Mouse (Mus musculus): Measurements from ENCODE around the gene Parp6.

Gene Parp6

GRCm38 (mm10) chr9:59616622-59617306 is at the start of gene Parp6:
Gene Parp6 (plus strand): TSS chr9:59617284.
- peak; percentile 99 for DNase-seq

GRCm38 (mm10) chr9:59571852-59572251 is 45.2 kb upstream of the Parp6 start:
- no peak for DNase-seq

GRCm38 (mm10) chr9:59577401-59577800 is 39.7 kb upstream of the Parp6 start:
- DNase-seq = no peak

GRCm38 (mm10) chr9:59577844-59578504 is 39.1 kb upstream of the Parp6 start, which contains the start of gene Celf6:
Gene Celf6 (plus strand): TSS chr9:59577917.
- peak; percentile 69 to 70 for DNase-seq

- DNase-seq = no peak
Measured at GRCm38 (mm10) chr9:59578505-59578867, 38.6 kb upstream of the Parp6 start.

- DNase-seq = peak; percentile 73 to 76
Measured at GRCm38 (mm10) chr9:59584871-59585308, 32.2 kb upstream of the Parp6 start.

- DNase-seq = no peak
Measured at GRCm38 (mm10) chr9:59588252-59588651, 28.8 kb upstream of the Parp6 start.

- no peak for DNase-seq
Measured at GRCm38 (mm10) chr9:59588710-59589671, 28.1 kb upstream of the Parp6 start.

- DNase-seq = no peak
Measured at GRCm38 (mm10) chr9:59589703-59590439, 27.2 kb upstream of the Parp6 start.

- no peak for DNase-seq
Measured at GRCm38 (mm10) chr9:59601661-59602060, 15.4 kb upstream of the Parp6 start.

- DNase-seq = no peak
Measured at GRCm38 (mm10) chr9:59605967-59606366, 11.1 kb upstream of the Parp6 start.

- no peak for DNase-seq
Measured at GRCm38 (mm10) chr9:59610950-59611349, 6.1 kb upstream of the Parp6 start.

GRCm38 (mm10) chr9:59615797-59616196 is 1.3 kb upstream of the Parp6 start:
- DNase-seq = no peak

- DNase-seq = no peak
Measured at GRCm38 (mm10) chr9:59617307-59617973, 356 bp downstream of the Parp6 start.

- DNase-seq = no peak
Measured at GRCm38 (mm10) chr9:59638372-59638771, 21.3 kb downstream of the Parp6 start.

GRCm38 (mm10) chr9:59639936-59640335 is 22.9 kb downstream of the Parp6 start:
- no peak for DNase-seq

GRCm38 (mm10) chr9:59641320-59641719 is 24.2 kb downstream of the Parp6 start:
- no peak for DNase-seq

GRCm38 (mm10) chr9:59649911-59650310 is 32.8 kb downstream of the Parp6 start:
- no peak for DNase-seq

GRCm38 (mm10) chr9:59653371-59653770 is 36.3 kb downstream of the Parp6 start:
- DNase-seq = no peak

GRCm38 (mm10) chr9:59654450-59654983 is 37.4 kb downstream of the Parp6 start:
- no peak for DNase-seq

GRCm38 (mm10) chr9:59655958-59656634 is 39.0 kb downstream of the Parp6 start, which contains the start of gene Pkm:
Gene Pkm (plus strand): TSS chr9:59656368.
- DNase-seq = peak; percentile 94 to 96
